Mouse (Mus musculus) ES-E14 (cell line): ENCODE measurements around the gene Msto1.
"Not testable (repeated sequence)": the region's sequence is repeated elsewhere in the genome, so short reads cannot be mapped to it uniquely, and the experiment has no call there.

ENCODE experiments used
- CHD2 ChIP-seq: IDR thresholded peaks from 2 replicates; pipeline ENCODE4 v1.6.1; 2014; ENCODE audit warnings: mild to moderate bottlenecking, low read depth, low read length, inconsistent platforms
- HCFC1 ChIP-seq: IDR thresholded peaks from 2 replicates; pipeline ENCODE4 v1.6.1; 2012; ENCODE audit warnings: low read length, inconsistent platforms, borderline replicate concordance; ENCODE audit not compliant: insufficient read depth
- MAFK ChIP-seq: IDR thresholded peaks from 2 replicates; pipeline ENCODE4 v1.6.1; 2014; ENCODE audit warnings: mild to moderate bottlenecking, low read depth, low read length, inconsistent platforms; ENCODE audit not compliant: insufficient read depth
- ZC3H11A ChIP-seq: IDR thresholded peaks from 2 replicates; pipeline ENCODE4 v1.6.1; 2012; ENCODE audit warnings: low read depth, mild to moderate bottlenecking, inconsistent platforms, low read length, borderline replicate concordance
- ZNF384 ChIP-seq: IDR thresholded peaks from 2 replicates; pipeline ENCODE4 v1.6.1; 2012; ENCODE audit warnings: low read depth, low read length, inconsistent platforms

DNA sequence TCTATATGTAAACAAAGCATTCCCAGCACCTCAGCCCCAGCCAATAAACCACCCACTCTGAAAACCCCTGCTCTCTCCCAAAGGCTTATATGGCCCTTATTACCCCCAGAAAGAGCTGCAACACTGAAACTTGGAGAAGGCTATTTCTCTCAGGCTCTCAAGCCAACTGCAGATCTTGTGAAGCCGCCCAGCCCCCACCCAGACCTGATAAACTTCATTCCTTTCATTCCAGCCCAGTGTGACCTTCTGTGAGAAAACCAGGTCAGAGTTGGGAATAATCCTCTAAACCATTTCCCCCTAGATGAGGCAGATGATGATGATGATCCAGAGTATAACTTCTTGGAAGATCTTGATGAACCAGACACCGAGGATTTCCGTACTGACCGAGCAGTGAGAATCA lies 45.4 kb downstream of the Msto1 start:
- TF ChIP-seq ZNF384, CHD2, MAFK, HCFC1, ZC3H11A: not testable (repeated sequence)
